Mouse (Mus musculus): ENCODE measurements around the gene Rhou.

DNA sequence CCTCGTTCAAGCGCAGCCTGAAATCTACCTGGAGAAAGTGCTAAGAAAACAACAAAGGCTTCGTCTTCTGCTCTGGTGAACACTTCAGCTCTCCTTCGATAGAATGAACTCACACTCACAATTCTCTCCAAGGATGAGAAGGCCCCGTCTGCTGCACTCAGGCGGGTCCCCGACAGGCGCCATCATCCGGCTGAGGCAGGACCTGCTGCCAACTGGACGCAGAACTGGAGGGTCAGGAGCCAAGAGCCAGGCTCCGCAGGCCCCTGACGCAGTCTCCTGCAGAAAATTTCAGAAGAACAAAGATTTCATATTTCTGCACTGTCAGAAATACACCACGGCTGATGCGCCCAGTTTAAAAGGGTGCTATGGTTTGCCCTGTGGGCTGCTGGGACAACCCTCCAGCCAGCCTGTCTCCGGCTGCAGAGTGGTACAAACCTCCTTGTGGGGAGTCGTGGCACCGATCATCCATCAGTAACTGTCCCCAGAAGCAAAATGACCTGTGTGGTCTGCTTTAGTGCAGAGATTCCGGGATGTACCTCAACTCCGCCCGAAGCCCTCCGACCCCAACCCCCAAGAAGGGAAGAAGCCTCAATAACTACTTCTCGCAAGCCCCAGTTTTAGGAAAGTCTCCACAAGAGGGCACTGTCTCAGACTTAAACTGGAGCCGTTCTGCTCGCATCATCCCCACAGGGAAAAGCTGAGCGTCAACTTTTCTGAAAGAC lies 10.2 kb upstream of the Rhou start:
- TF ChIP-seq CTCF (IDR thresholded peaks at IDR 0.05; ENCODE audit: low read depth) (peak; percentile 60), EP300 (IDR thresholded peaks at IDR 0.05; ENCODE audit: low read depth) (no peak)
